Mouse (Mus musculus) heart, adult 2 months (tissue): ENCODE measurements around the gene Tpd52l2. TPM values are rescaled to one million over a fixed set of nuclear protein-coding genes. Genes with fewer than 3 reads are reported as not detected.

Experiments used
- DNase-seq, 2 experiments: peaks; one replicate each; pipeline ENCODE4 v3.0.0; 2021
- H3K27ac ChIP-seq: fragments of 200-600 bp; 2 replicates; pipeline ENCODE4 v1.8.1; 2022
- H3K27me3 ChIP-seq: fragments of 200-500 bp; 2 replicates; pipeline ENCODE4 v1.6.1; 2012; ENCODE audit warnings: mild to moderate bottlenecking, low read length, inconsistent platforms, mixed read lengths; ENCODE audit not compliant: control insufficient read depth, insufficient read depth
- H3K36me3 ChIP-seq: fragments of 200-500 bp; 2 replicates; pipeline ENCODE4 v1.6.1; 2012; ENCODE audit warnings: low read length, inconsistent platforms; ENCODE audit not compliant: control insufficient read depth, insufficient read depth
- H3K4me1 ChIP-seq: fragments of 200-500 bp; 2 replicates; pipeline ENCODE4 v1.6.1; 2011; ENCODE audit warnings: low read length; ENCODE audit not compliant: control insufficient read depth, insufficient read depth
- H3K4me3 ChIP-seq: fragments of 200-600 bp; 2 replicates; pipeline ENCODE4 v1.8.1; 2022
- H3K79me2 ChIP-seq: fragments of 200-500 bp; replicated peaks from 2 replicates; pipeline ENCODE4 v1.6.1; 2012; ENCODE audit warnings: mild to moderate bottlenecking, inconsistent platforms, low read length, moderate library complexity, mixed read lengths; ENCODE audit not compliant: control insufficient read depth, insufficient read depth
- H3K9ac ChIP-seq: fragments of 200-500 bp; 2 replicates; pipeline ENCODE4 v1.6.1; 2012; ENCODE audit warnings: low read depth, mild to moderate bottlenecking, control low read depth, inconsistent platforms, low read length, mixed read lengths
- CTCF ChIP-seq: fragments of 200-600 bp; IDR thresholded peaks from 2 replicates; pipeline ENCODE4 v1.8.1; 2022; ENCODE audit warnings: antibody characterized with exemption, mild to moderate bottlenecking, moderate library complexity
- EP300 ChIP-seq: fragments of 200-500 bp; IDR thresholded peaks from 2 replicates; pipeline ENCODE4 v1.6.1; 2011; ENCODE audit warnings: low read depth, low read length, control low read depth; ENCODE audit not compliant: insufficient read depth
- POLR2A ChIP-seq: fragments of 200-500 bp; IDR thresholded peaks from 2 replicates; pipeline ENCODE4 v1.6.1; 2011; ENCODE audit warnings: mild to moderate bottlenecking, low read depth, low read length, control low read depth; ENCODE audit not compliant: insufficient read depth
- WGBS: fragments of 180-500 bp; shearing (Covaris S2); methylation state at CpG from one replicate; pipeline ENCODE4 v1.1.7; 2018; 5-methylcytosine and 5-hydroxymethylcytosine counted together
- intact Hi-C: fragments of 180-260 bp; cut with DNase I; formaldehyde crosslinking; loops from one replicate; pipeline ENCODE4 v1.15.1; 2025
- polyA plus RNA-seq: library from polyadenylated mRNA; depleted of rRNA; stranded (reverse); fragments of >200 nt; gene quantifications from 2 replicates; pipeline ENCODE4 v1.2.3, GENCODE M21; 2012; rRNA removed
- total RNA-seq, 2 experiments: library from RNA; stranded (reverse); gene quantifications; 2 replicates each; pipeline ENCODE4 v1.2.3; 2021

Tpd52l2 gene
- total and polyA plus RNA-seq, 3 experiments: 56.8 to 61.1 (median 58.7) TPM

- no peak overlapping the region for H3K9ac ChIP-seq
- TF ChIP-seq CTCF (no peak), EP300 (no peak), POLR2A (no peak)
- no peak overlapping the region; the same call in 1 of the 2 replicates for H3K27ac ChIP-seq
- H3K79me2 ChIP-seq: no peaks in the 10 kb centered on the region
- no peaks in the 10 kb centered on the region for H3K36me3 ChIP-seq
- intact Hi-C loops: no loop called here
- no peak for DNase-seq
- H3K4me3 ChIP-seq: no peak overlapping the region
- H3K27me3 ChIP-seq: no peaks in the 10 kb centered on the region
- H3K4me1 ChIP-seq: no peaks in the 10 kb centered on the region
Measured at GRCm38 (mm10) chr2:181553772-181554171, 56.8 kb downstream of the Tpd52l2 start.

DNA sequence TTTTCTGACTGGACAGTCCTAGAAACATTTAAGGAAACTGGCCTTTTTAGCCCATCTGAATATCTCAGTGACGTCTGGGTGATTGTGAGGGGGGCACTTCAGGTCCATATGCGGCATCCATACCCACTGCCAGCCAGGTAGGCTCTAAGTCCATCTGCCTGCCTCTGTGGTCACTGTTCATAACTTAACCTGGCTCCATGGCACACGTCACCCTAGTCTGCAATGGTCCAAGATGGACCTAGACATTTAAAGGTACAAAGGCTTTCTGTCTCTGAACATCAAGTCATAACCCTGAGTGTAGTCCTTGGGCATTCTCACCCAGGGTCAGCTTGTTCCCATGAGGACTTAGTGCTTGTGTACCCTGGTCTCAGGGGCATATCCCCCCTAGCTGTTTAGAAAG is 70.4 kb downstream of the Tpd52l2 start:
- intact Hi-C loops: no loop called here
- no peaks in the 10 kb centered on the region for H3K79me2 ChIP-seq
- no peak overlapping the region for H3K9ac ChIP-seq
- no peak overlapping the region for H3K27ac ChIP-seq
- TF ChIP-seq POLR2A: no peak
- TF ChIP-seq EP300: no peak
- TF ChIP-seq CTCF: no peak
- no peaks in the 10 kb centered on the region for H3K4me1 ChIP-seq
- H3K36me3 ChIP-seq: no peaks in the 10 kb centered on the region; the same call in 1 of the 2 replicates
- H3K4me3 ChIP-seq: no peak overlapping the region
- 93% methylated on average over 3 of the region's 3 CpGs for WGBS
- no peak for DNase-seq
- no peaks in the 10 kb centered on the region for H3K27me3 ChIP-seq

Other genes starting within 250 kb of the Tpd52l2 start
- gene Gmeb2, start 209.1 kb upstream of the Tpd52l2 start, total RNA-seq: 10 to 100 TPM in 1 of 2 experiments, 1 to 10 TPM in 1; 8.5 to 10.2 TPM
- gene Gmeb2, start 209.1 kb upstream of the Tpd52l2 start, polyA plus RNA-seq: 9.4 and 12.7 TPM in 2 replicates
- under 1 TPM; 0.29 to 0.32 TPM for gene Stmn3, start 182.6 kb upstream of the Tpd52l2 start, total RNA-seq
- gene Stmn3, start 182.6 kb upstream of the Tpd52l2 start, polyA plus RNA-seq: 0.37 and 1.6 TPM in 2 replicates
- gene Rtel1, start 177.4 kb upstream of the Tpd52l2 start, total RNA-seq: 10 to 100 TPM in 1 of 2 experiments, 1 to 10 TPM in 1; 8.3 to 10.6 TPM
- gene Rtel1, start 177.4 kb upstream of the Tpd52l2 start, polyA plus RNA-seq: 21.9 and 29.6 TPM in 2 replicates
- 10 to 100 TPM; 18.7 to 18.9 TPM for gene Zgpat, start 132.2 kb upstream of the Tpd52l2 start, total RNA-seq
- gene Zgpat, start 132.2 kb upstream of the Tpd52l2 start, polyA plus RNA-seq: 21.0 and 31.5 TPM in 2 replicates
- 10 to 100 TPM; 50.7 to 52.3 TPM for gene Arfrp1, start 131.7 kb upstream of the Tpd52l2 start, total RNA-seq
- 42.3 and 69.5 TPM in 2 replicates for gene Arfrp1, start 131.7 kb upstream of the Tpd52l2 start, polyA plus RNA-seq
- gene Lime1, start 117.1 kb upstream of the Tpd52l2 start, total RNA-seq: 1 to 10 TPM; 5.0 to 5.2 TPM
- 21.7 and 21.8 TPM in 2 replicates for gene Lime1, start 117.1 kb upstream of the Tpd52l2 start, polyA plus RNA-seq
- gene Zbtb46, start 37.7 kb upstream of the Tpd52l2 start, total RNA-seq: 10 to 100 TPM; 10.7 to 13.2 TPM
- 8.3 and 14.9 TPM in 2 replicates for gene Zbtb46, start 37.7 kb upstream of the Tpd52l2 start, polyA plus RNA-seq
- not detected for gene Abhd16b, start 3.9 kb upstream of the Tpd52l2 start, total RNA-seq
- gene Abhd16b, start 3.9 kb upstream of the Tpd52l2 start, polyA plus RNA-seq: not detected in 2 replicates
- gene Dnajc5, start 23.3 kb downstream of the Tpd52l2 start, total RNA-seq: 10 to 100 TPM; 62.3 to 71.5 TPM
- 43.4 and 68.9 TPM in 2 replicates for gene Dnajc5, start 23.3 kb downstream of the Tpd52l2 start, polyA plus RNA-seq
- gene Uckl1, start 87.8 kb downstream of the Tpd52l2 start, total RNA-seq: 10 to 100 TPM; 31.3 to 32.5 TPM
- gene Uckl1, start 87.8 kb downstream of the Tpd52l2 start, polyA plus RNA-seq: 115 and 156 TPM in 2 replicates
- gene Prpf6, start 94.7 kb downstream of the Tpd52l2 start, total RNA-seq: 10 to 100 TPM; 35.3 to 38.6 TPM
- gene Prpf6, start 94.7 kb downstream of the Tpd52l2 start, polyA plus RNA-seq: 13.8 and 19.1 TPM in 2 replicates
- gene Zfp512b, start 95.7 kb downstream of the Tpd52l2 start, total RNA-seq: 10 to 100 TPM; 13.2 to 16.9 TPM
- gene Zfp512b, start 95.7 kb downstream of the Tpd52l2 start, polyA plus RNA-seq: 20.6 and 25.9 TPM in 2 replicates
- 1 to 10 TPM; 1.0 to 1.6 TPM for gene Samd10, start 102.1 kb downstream of the Tpd52l2 start, total RNA-seq
- 5.1 and 6.4 TPM in 2 replicates for gene Samd10, start 102.1 kb downstream of the Tpd52l2 start, polyA plus RNA-seq
- not detected for gene Gm29797, start 159.9 kb downstream of the Tpd52l2 start, total RNA-seq
- 0.21 TPM in 1 of 2 replicates, not detected in the other for gene Gm29797, start 159.9 kb downstream of the Tpd52l2 start, polyA plus RNA-seq
- 10 to 100 TPM; 37.8 to 46.2 TPM for gene Sox18, start 174.5 kb downstream of the Tpd52l2 start, total RNA-seq
- gene Sox18, start 174.5 kb downstream of the Tpd52l2 start, polyA plus RNA-seq: 74.4 and 105 TPM in 2 replicates
- 1 to 10 TPM; 4.3 to 6.0 TPM for gene Tcea2, start 183.2 kb downstream of the Tpd52l2 start, total RNA-seq
- 10.4 and 13.4 TPM in 2 replicates for gene Tcea2, start 183.2 kb downstream of the Tpd52l2 start, polyA plus RNA-seq
- gene Rgs19, start 196.8 kb downstream of the Tpd52l2 start, total RNA-seq: 1 to 10 TPM; 6.7 to 8.0 TPM
- 22.8 and 24.5 TPM in 2 replicates for gene Rgs19, start 196.8 kb downstream of the Tpd52l2 start, polyA plus RNA-seq
- gene Lkaaear1, start 201.3 kb downstream of the Tpd52l2 start, total RNA-seq: not detected
- 0.27 TPM in 1 of 2 replicates, not detected in the other for gene Lkaaear1, start 201.3 kb downstream of the Tpd52l2 start, polyA plus RNA-seq
- gene Oprl1, start 217.9 kb downstream of the Tpd52l2 start, total RNA-seq: not detected
- gene Oprl1, start 217.9 kb downstream of the Tpd52l2 start, polyA plus RNA-seq: not detected in 2 replicates